Comparison of ENCODE assay signal across 8 mouse cellular contexts in genomic region chr12:17727676-17728339, GRCm38 (mm10). TPM values are rescaled to one million over a fixed set of nuclear protein-coding genes. Genes with fewer than 3 reads are reported as not detected.
DNase-seq lines count a peak whose midpoint lies in the region; ATAC-seq and TF ChIP-seq lines count a peak whose summit lies in the region.

No protein-coding gene starts in this region.

- peak; percentile 51 for ATAC-seq in megakaryocyte progenitor cell, adult 5-6 weeks (replicated peaks; ENCODE audit: poor library complexity)

- peak; percentile 41; the same call in 1 of the 2 replicates for TF ChIP-seq POLR2A in heart, adult 2 months (IDR thresholded peaks at IDR 0.05; ENCODE audit: insufficient read depth, low read depth, low read length)

- no peaks in the 10 kb centered on the region for H3K27me3 ChIP-seq in heart, adult 2 months (ENCODE audit: control insufficient read depth, insufficient read depth, low read length)

- peaks cover 35% of the 10 kb centered on the region for H3K4me1 ChIP-seq in heart, adult 2 months (ENCODE audit: control insufficient read depth, insufficient read depth, low read length)

- peaks cover 3% of the 10 kb centered on the region for H3K79me2 ChIP-seq in heart, adult 2 months (replicated peaks; ENCODE audit: control insufficient read depth, insufficient read depth, low read length)

- WGBS in heart, adult 2 months, result 33% methylated on average over 13 of the region's 13 CpGs

- H3K27ac ChIP-seq in heart, adult 2 months, result peak overlapping the region; percentile 43

- DNase-seq in urinary bladder, postnatal 14 days (ENCODE audit: low spot score), result peak; percentile 61
- DNase-seq in urinary bladder, postnatal 10 days (ENCODE audit: low spot score), result no peak
- DNase-seq in heart, adult 2 months, result peak; percentile 58 to 70
- peak; percentile 68 to 84 for DNase-seq in kidney, postnatal 25 days
- DNase-seq in adrenal gland, adult 8-10 months, result no peak
- DNase-seq in retina, postnatal 1 day, result no peak
- no peak for DNase-seq in layer of hippocampus, adult 9-11 months

- intact Hi-C loops in heart, adult 2 months (cut with DNase I), result loop anchor here (2.0 to 5.0 kb wide), 2 partner anchors 35 to 39 kb away; no protein-coding TSS in a partner anchor

- no peaks in the 10 kb centered on the region for H3K36me3 ChIP-seq in heart, adult 2 months (ENCODE audit: control insufficient read depth, insufficient read depth, low read length)

- H3K4me3 ChIP-seq in heart, adult 2 months, result no peak overlapping the region

- no peak for TF ChIP-seq CTCF in heart, adult 2 months (IDR thresholded peaks at IDR 0.05)

- 0 out of 2 replicates have a peak, but pooled peaks have one; percentile 18 for TF ChIP-seq EP300 in heart, adult 2 months (IDR thresholded peaks at IDR 0.05; ENCODE audit: insufficient read depth, low read depth, low read length)

- no peak overlapping the region for H3K9ac ChIP-seq in heart, adult 2 months (ENCODE audit: low read depth, low read length)

RNA-seq across cellular contexts. Expression of gene Hpcal1, which starts 37.2 kb away (rescaled TPM):
- 10 to 100 TPM; 16.3 to 21.5 TPM for total RNA-seq in heart, adult 2 months (2021)
- 37.9 and 41.9 TPM in 2 replicates for polyA plus RNA-seq in heart, adult 2 months (2012; rRNA removed)
- 55.6 and 65.0 TPM in 2 replicates for total RNA-seq in megakaryocyte progenitor cell, adult 5-6 weeks (2015)
- 18.6 and 21.9 TPM in 2 replicates for total RNA-seq in megakaryocyte progenitor cell, adult 5-6 weeks (2017)
- total RNA-seq in adrenal gland, adult 8-10 months (2022), result 10 to 100 TPM; 18.8 to 34.0 (median 25.4) TPM

Comparison
In these comparisons a context has a peak if more than half of its experiments do, and no peak if none do; other contexts are left out.
1. DNase-seq: peak in urinary bladder, postnatal 14 days (single experiment), heart, adult 2 months (2 of 2) and kidney, postnatal 25 days (2 of 2); none in urinary bladder, postnatal 10 days (single experiment), adrenal gland, adult 8-10 months (single experiment), retina, postnatal 1 day (single experiment) and layer of hippocampus, adult 9-11 months (single experiment).